Mouse (Mus musculus) heart, embryonic 13.5 days (tissue): ENCODE measurements around the gene 2810408A11Rik. TPM values are rescaled to one million over a fixed set of nuclear protein-coding genes. Genes with fewer than 3 reads are reported as not detected.
A peak's percentile ranks its signal among the peaks of the same experiment; 100 is the strongest.

Experiments used
- ATAC-seq: fragments of 200-750 bp; cut with Nextera tagmentation; 2 replicates; pipeline ENCODE4 v1.8.0; 2017; ENCODE audit warnings: moderate TSS enrichment; ENCODE audit not compliant: insufficient number of reproducible peaks, low FRiP score, low TSS enrichment; ENCODE audit errors: extremely low read depth
- H3K27ac ChIP-seq: fragments of 300-500 bp; sonication (generic); replicated peaks from 2 replicates; pipeline ENCODE4 v1.5.1; 2015; ENCODE audit warnings: moderate library complexity, mild to moderate bottlenecking, inconsistent platforms
- H3K27me3 ChIP-seq: fragments of 300-500 bp; sonication (generic); replicated peaks from 2 replicates; pipeline ENCODE4 v1.6.1; 2015; ENCODE audit warnings: mild to moderate bottlenecking, inconsistent platforms
- H3K36me3 ChIP-seq: fragments of 300-500 bp; sonication (generic); 2 replicates; pipeline ENCODE4 v1.6.1; 2015; ENCODE audit warnings: mild to moderate bottlenecking, inconsistent platforms
- H3K4me1 ChIP-seq: fragments of 300-500 bp; sonication (generic); 2 replicates; pipeline ENCODE4 v1.6.1; 2015; ENCODE audit warnings: inconsistent platforms
- H3K4me2 ChIP-seq: fragments of 300-500 bp; sonication (generic); 2 replicates; pipeline ENCODE4 v1.6.1; 2015; ENCODE audit warnings: inconsistent platforms, mild to moderate bottlenecking, moderate library complexity
- H3K4me3 ChIP-seq: fragments of 300-500 bp; sonication (generic); 2 replicates; pipeline ENCODE4 v1.5.1; 2015; ENCODE audit warnings: moderate library complexity, mild to moderate bottlenecking, inconsistent platforms
- H3K9ac ChIP-seq: fragments of 300-500 bp; sonication (generic); 2 replicates; pipeline ENCODE4 v1.6.1; 2015; ENCODE audit warnings: inconsistent platforms, mild to moderate bottlenecking, moderate library complexity
- H3K9me3 ChIP-seq: fragments of 300-500 bp; sonication (generic); 2 replicates; pipeline ENCODE4 v1.6.1; 2016; ENCODE audit warnings: inconsistent platforms
- WGBS: fragments of 180-500 bp; shearing (Covaris S2); methylation state at CpG from one replicate; pipeline ENCODE4 v1.1.7; 2015; ENCODE audit warnings: mixed read lengths; 5-methylcytosine and 5-hydroxymethylcytosine counted together
- polyA plus RNA-seq: library from polyadenylated mRNA; unstranded; fragments of >200 nt; fragmentation: Nextera tagmentation; extraction: Ambion mirVana; gene quantifications from 2 replicates; pipeline ENCODE4 v1.2.1, GENCODE M21; 2015

Gene 2810408A11Rik
- polyA plus RNA-seq, 1 experiment from 2014 or later, result 4.0 TPM

DNA sequence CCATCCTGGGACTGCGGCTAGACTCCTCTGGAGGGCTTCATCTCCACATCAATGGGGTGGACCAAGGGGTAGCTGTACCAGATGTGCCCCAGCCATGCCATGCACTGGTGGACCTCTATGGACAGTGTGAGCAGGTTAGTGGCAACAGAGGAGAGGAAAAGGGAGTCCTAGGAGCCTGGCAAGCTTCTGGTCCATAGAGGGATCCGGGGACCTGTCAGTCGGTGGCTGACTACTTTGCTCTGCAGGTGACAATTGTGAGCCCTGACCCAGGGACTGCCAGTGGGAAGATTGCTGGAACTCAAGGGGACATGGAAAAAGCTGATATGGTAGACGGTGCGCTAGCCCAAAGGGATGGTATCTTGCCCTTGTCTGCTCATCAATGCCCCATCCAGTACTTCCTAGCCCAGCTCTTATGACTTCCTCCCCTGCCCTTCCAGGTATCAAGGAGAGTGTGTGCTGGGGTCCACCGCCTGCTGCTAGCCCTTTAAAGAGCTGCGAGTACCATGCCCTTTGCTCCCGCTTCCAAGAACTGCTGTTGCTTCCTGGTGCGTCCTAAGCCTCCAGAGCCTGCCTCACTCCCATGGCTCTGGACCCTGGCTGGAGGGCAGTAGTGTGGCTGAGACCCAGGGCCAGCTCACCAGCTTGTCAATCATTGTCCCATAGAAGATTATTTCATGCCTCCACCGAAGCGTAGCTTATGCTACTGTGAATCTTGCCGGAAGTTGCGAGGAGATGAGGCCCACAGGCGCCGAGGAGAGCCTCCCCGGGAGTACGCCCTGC lies 10.2 kb upstream of the 2810408A11Rik start:
- Histone ChIP-seq H3K36me3 (peaks cover 89% of the 10 kb centered on the region), H3K9me3 (no peaks in the 10 kb centered on the region), H3K4me3 (no peak overlapping the region), H3K4me2 (no peak overlapping the region), H3K27ac (no peak overlapping the region), H3K27me3 (no peaks in the 10 kb centered on the region), H3K9ac (0 out of 2 replicates have a peak overlapping the region, but pooled peaks have one; percentile 19), H3K4me1 (peaks cover 25% of the 10 kb centered on the region)
- no peak for ATAC-seq
- 90% methylated on average over 17 of the region's 17 CpGs for WGBS

DNA sequence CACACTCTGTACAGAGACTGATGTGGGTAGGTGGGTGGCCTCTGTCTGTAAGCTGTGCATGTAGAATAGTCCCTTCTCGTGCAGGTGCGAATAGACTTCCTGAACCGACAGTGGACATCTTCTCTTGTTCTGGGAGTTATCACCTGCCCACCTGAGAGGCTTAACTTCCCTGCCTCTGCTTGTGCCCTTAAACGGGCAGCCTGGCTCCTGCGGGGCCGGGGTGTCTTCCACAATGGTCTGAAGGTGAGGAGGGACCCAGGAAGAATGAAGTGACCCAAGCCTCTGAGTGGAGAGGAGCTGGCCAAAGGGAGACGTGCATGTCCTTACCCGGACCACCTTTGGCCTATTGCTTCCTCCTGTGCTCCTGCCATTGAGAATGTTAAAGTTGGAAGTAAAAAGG lies 9.4 kb upstream of the 2810408A11Rik start:
- no peak overlapping the region for H3K9ac ChIP-seq
- peaks cover 17% of the 10 kb centered on the region for H3K4me1 ChIP-seq
- ATAC-seq, result no peak
- H3K9me3 ChIP-seq, result no peaks in the 10 kb centered on the region
- no peaks in the 10 kb centered on the region for H3K27me3 ChIP-seq
- H3K4me2 ChIP-seq, result no peak overlapping the region
- no peak overlapping the region for H3K4me3 ChIP-seq
- H3K27ac ChIP-seq, result no peak overlapping the region
- peaks cover 89% of the 10 kb centered on the region for H3K36me3 ChIP-seq
- WGBS, result 90% methylated on average over 8 of the region's 8 CpGs

DNA sequence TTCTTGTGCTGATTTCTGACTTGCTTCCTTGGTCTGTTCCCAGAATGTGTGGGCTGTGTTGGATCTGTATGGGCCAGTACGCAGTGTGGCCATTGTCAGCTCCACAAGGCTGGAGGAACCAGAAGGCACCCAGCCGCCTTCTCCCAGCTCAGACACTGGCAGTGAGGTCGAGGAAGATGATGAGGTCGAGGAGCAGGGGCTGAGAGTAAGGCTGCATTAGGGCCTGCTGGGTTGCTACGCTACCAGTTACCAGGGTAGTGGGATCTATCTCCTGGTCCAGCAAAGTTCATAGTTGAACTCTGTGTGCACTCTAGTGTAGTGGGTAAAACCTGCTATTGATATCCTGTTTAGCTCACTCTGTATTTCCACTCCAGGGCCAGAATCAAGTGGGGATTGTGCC lies 8.4 kb upstream of the 2810408A11Rik start:
- Histone ChIP-seq H3K9ac (no peak overlapping the region), H3K4me1 (peaks cover 7% of the 10 kb centered on the region), H3K4me2 (no peak overlapping the region), H3K27me3 (no peaks in the 10 kb centered on the region), H3K4me3 (no peak overlapping the region), H3K9me3 (no peaks in the 10 kb centered on the region), H3K36me3 (peaks cover 93% of the 10 kb centered on the region), H3K27ac (no peak overlapping the region)
- ATAC-seq, result no peak
- 89% methylated on average over 5 of the region's 5 CpGs for WGBS

DNA sequence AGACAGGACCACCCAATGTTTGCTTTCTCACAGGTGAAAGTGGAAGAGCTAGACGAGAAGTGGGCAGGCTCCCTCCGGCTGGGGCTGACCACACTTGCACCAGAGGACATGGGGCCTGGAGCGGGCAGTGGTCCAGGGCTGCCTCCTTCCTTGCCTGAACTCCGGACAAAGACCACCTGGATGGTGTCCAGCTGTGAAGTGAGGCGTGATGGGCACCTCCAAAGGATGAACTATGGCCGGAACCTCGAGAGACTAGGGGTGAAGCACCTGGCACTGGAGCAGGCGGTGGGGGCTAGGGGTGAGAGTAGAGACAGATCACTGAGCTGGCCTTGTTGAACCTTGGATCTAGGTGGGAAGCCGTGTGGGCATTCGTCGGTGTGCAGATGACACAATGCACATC lies 7.9 kb upstream of the 2810408A11Rik start:
- H3K4me3 ChIP-seq, result no peak overlapping the region
- peaks cover 99% of the 10 kb centered on the region for H3K36me3 ChIP-seq
- no peaks in the 10 kb centered on the region for H3K27me3 ChIP-seq
- peaks cover 7% of the 10 kb centered on the region for H3K4me1 ChIP-seq
- no peaks in the 10 kb centered on the region for H3K9me3 ChIP-seq
- 90% methylated on average over 11 of the region's 11 CpGs for WGBS
- no peak for ATAC-seq
- H3K27ac ChIP-seq, result no peak overlapping the region
- H3K9ac ChIP-seq, result no peak overlapping the region
- H3K4me2 ChIP-seq, result no peak overlapping the region

DNA sequence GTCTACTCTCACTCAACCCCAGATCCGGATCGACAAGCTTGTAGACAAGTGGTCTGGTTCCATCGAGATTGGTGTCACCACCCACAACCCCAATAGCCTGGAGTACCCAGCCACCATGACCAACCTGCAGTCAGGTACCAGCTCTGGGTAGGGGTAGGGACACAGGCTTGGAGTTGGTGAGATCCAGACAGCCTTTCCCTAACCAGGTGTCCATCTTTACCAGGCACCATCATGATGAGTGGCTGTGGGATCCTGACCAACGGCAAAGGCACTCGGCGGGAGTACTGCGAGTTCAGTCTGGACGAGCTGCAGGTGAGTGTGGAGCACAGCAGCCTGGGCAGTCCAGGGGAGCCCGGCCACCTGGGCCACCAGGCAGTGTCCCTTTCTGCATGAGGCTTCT lies 3.5 kb upstream of the 2810408A11Rik start:
- H3K9ac ChIP-seq, result no peak overlapping the region
- no peaks in the 10 kb centered on the region for H3K9me3 ChIP-seq
- no peak overlapping the region for H3K4me3 ChIP-seq
- no peaks in the 10 kb centered on the region for H3K27me3 ChIP-seq
- ATAC-seq, result no peak
- H3K4me1 ChIP-seq, result peaks cover 27% of the 10 kb centered on the region
- H3K4me2 ChIP-seq, result no peak overlapping the region
- no peak overlapping the region for H3K27ac ChIP-seq
- H3K36me3 ChIP-seq, result peaks cover 64% of the 10 kb centered on the region
- 94% methylated on average over 9 of the region's 9 CpGs for WGBS

DNA sequence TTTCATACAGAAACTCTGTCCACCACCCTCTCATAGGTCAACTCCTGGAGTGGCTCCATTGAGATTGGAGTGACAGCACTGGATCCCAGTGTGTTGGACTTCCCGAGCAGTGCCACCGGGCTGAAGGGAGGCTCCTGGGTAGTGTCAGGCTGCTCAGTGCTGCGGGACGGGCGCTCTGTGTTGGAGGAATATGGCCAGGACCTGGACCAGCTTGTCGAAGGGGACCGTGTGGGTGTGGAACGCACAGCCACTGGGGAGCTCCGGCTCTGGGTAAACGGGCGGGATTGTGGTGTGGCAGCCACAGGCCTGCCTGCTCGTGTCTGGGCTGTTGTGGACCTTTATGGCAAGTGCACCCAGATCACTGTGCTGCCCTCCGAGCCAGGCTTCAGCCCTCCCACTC lies 2.2 kb upstream of the 2810408A11Rik start:
- ATAC-seq, result no peak
- H3K9ac ChIP-seq, result peak overlapping the region; percentile 96
- peak overlapping the region; percentile 88 for H3K4me2 ChIP-seq
- H3K4me1 ChIP-seq, result peaks cover 40% of the 10 kb centered on the region
- H3K27ac ChIP-seq, result no peak overlapping the region
- H3K4me3 ChIP-seq, result peak overlapping the region; percentile 92
- H3K27me3 ChIP-seq, result no peaks in the 10 kb centered on the region
- WGBS, result 77% methylated on average over 13 of the region's 13 CpGs
- peaks cover 50% of the 10 kb centered on the region for H3K36me3 ChIP-seq
- no peaks in the 10 kb centered on the region for H3K9me3 ChIP-seq

DNA sequence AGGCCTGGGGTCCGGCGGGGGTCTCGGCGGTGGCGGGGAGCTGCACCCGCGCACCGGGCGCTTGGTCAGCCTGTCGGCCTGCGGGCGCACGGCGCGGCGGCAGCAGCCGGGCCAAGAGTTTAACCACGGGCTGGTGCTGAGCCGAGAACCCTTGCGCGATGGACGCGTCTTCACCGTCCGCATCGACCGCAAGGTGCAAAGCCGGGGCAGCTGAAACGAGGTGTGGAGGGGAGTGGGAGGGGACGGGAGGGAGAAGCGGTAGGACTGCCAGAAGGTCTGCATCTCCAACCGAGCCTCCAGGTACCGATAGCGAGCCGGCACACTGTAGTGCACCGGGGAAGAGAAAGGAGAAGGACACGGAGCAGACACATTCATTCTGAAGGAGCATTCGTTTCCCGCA lies 1.2 kb upstream of the 2810408A11Rik start:
- no peak for ATAC-seq
- Histone ChIP-seq H3K4me3 (peak overlapping the region; percentile 92), H3K9me3 (no peaks in the 10 kb centered on the region), H3K4me1 (peaks cover 41% of the 10 kb centered on the region), H3K9ac (peak overlapping the region; percentile 96), H3K27me3 (no peaks in the 10 kb centered on the region), H3K36me3 (peaks cover 41% of the 10 kb centered on the region), H3K27ac (peak overlapping the region; percentile 99), H3K4me2 (peak overlapping the region; percentile 88)
- under 1% methylated on average over 39 of the region's 39 CpGs for WGBS

DNA sequence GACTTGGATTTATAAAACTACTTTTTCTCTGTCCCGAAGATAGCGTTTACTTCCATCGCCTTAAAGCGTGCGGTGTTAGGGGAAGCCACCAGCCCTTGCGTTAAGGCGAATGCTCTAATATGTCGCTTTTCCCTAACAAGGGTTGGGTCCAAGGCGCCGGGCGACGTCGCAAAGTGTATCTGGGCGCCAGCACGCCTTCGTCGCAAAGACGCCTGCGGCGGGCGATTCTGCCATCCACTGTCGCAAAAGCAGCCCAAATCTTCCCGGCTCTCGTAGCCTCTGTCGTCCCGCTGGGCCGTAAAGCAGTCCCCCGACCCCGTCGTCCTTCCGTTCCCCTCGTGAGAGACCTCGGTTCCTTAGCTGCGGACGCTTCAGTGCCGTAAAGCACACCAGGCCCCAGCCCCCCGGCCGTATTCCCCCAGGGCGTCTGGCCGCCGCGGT lies 639 bp upstream of the 2810408A11Rik start:
- H3K4me1 ChIP-seq, result peaks cover 41% of the 10 kb centered on the region
- peak; percentile 73 for ATAC-seq

DNA sequence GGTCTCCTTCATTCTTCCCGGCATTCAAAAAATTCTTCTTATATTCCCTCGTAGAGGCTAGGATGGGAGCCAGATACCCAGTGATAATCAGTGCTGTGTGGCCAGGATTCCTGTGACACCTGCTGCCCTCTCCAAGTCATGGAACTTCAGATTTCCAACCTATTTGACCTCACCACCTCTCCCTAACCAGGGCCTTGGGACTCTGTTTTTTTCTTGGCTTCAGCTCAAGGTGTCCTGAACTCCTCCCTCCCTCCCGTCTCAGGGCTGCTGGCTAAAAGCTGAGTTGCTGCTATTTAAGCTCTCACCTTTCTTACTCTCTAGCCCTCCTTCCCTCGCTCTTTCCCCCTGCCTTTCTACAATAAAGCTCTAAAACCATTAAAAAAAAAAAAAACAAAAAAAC lies 917 bp downstream of the 2810408A11Rik start:
- peaks cover 19% of the 10 kb centered on the region for H3K36me3 ChIP-seq
- peaks cover 41% of the 10 kb centered on the region for H3K4me1 ChIP-seq
- H3K27me3 ChIP-seq, result no peaks in the 10 kb centered on the region
- 31% methylated on average over 4 of the region's 4 CpGs for WGBS
- H3K27ac ChIP-seq, result no peak overlapping the region; the same call in 1 of the 2 replicates
- H3K9ac ChIP-seq, result peak overlapping the region; percentile 96
- no peak for ATAC-seq
- no peaks in the 10 kb centered on the region for H3K9me3 ChIP-seq
- peak overlapping the region; percentile 92 for H3K4me3 ChIP-seq
- peak overlapping the region; percentile 88 for H3K4me2 ChIP-seq

More for the DNA sequence above, 639 bp upstream of the 2810408A11Rik start:
- Histone ChIP-seq H3K36me3 (peaks cover 35% of the 10 kb centered on the region), H3K4me2 (peak overlapping the region; percentile 88), H3K27ac (peak overlapping the region; percentile 99), H3K27me3 (no peaks in the 10 kb centered on the region), H3K9me3 (no peaks in the 10 kb centered on the region), H3K4me3 (peak overlapping the region; percentile 92), H3K9ac (peak overlapping the region; percentile 96)
- WGBS, result under 1% methylated on average over 42 of the region's 42 CpGs

DNA sequence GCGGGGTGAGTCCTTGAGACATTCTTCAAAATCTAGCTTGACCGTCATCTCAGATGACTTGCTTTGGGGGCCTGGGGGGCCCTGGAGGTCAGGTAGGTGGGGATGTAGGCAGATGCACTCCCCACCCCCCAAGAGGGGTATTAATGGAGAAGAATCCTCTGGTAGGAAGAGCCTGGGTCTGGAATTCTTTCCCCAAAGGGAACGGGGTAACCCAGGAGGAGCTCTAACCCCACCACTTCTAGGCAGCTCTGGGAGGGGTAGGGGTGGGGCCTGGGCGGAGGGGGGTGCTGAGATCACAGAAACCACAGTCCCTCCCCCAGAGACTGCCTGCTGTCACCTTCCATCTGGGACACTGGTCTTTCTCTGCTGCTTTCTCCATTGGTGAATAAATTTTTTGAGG lies 5.5 kb downstream of the 2810408A11Rik start, which contains the start of gene Acap1:
TSS of gene Acap1 (minus strand) at position 249 of the 400 bp plus-strand sequence.
- no peak within 1 kb of the TSS for H3K9ac ChIP-seq

DNA sequence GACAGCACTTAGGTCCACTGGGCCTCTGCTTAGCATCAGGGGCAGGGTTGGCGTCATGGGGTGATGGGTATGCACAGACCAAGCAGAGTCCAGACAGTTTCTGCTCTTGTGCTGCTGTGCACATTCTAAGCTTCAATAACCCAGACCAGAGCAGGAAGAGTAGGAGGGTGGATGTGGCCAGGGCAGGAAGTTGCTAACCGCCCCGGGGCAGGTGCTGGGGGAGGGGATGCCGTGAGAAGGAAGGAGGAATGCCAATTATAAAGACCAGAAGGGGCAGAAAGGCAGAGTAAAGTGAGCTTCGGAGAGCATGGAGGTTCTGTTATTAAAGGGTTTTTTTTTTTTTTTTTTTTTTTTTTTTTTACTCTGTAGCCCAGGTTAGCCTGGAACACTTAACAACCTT lies 6.1 kb downstream of the 2810408A11Rik start:
- no peak overlapping the region for H3K4me3 ChIP-seq
- H3K9me3 ChIP-seq, result no peaks in the 10 kb centered on the region
- H3K4me2 ChIP-seq, result no peak overlapping the region
- WGBS, result 75% methylated on average over 5 of the region's 5 CpGs
- peaks cover 41% of the 10 kb centered on the region for H3K4me1 ChIP-seq
- H3K36me3 ChIP-seq, result no peaks in the 10 kb centered on the region
- H3K9ac ChIP-seq, result no peak overlapping the region
- no peak overlapping the region for H3K27ac ChIP-seq
- ATAC-seq, result no peak
- no peaks in the 10 kb centered on the region; the same call in 1 of the 2 replicates for H3K27me3 ChIP-seq

More for the DNA sequence above, 5.5 kb downstream of the 2810408A11Rik start, which contains the start of gene Acap1:
- Histone ChIP-seq H3K4me3 (no peak within 1 kb of the TSS), H3K27ac (no peak within 1 kb of the TSS), H3K27me3 (no peaks in the 10 kb centered on the region), H3K9me3 (no peaks in the 10 kb centered on the region), H3K36me3 (no peaks in the 10 kb centered on the region), H3K4me2 (no peak within 1 kb of the TSS), H3K4me1 (peaks cover 41% of the 10 kb centered on the region)
- ATAC-seq, result no peak
- WGBS, result 61% methylated on average over 4 of the region's 4 CpGs
